Mouse (Mus musculus) kidney, embryonic 15.5 days (tissue): ENCODE measurements at regions not wholly inside any gene's neighbourhood (a gene's known extent, or its start where the extent isn't known, plus 50 kb on each side); places are given as distances from the start of the nearest gene placed in this dataset.

Source experiments
- ATAC-seq: fragments of 200-750 bp; cut with Nextera tagmentation; replicated peaks from 2 replicates; pipeline ENCODE4 v1.8.0; 2017; ENCODE audit warnings: moderate TSS enrichment; ENCODE audit not compliant: low FRiP score
- H3K27ac ChIP-seq: fragments of 300-500 bp; sonication (generic); 2 replicates; pipeline ENCODE4 v1.5.1; 2015; ENCODE audit warnings: mild to moderate bottlenecking, inconsistent platforms
- H3K27me3 ChIP-seq: fragments of 300-500 bp; sonication (generic); 2 replicates; pipeline ENCODE4 v1.6.1; 2015; ENCODE audit warnings: inconsistent platforms
- H3K36me3 ChIP-seq: fragments of 300-500 bp; sonication (generic); 2 replicates; pipeline ENCODE4 v1.6.1; 2015; ENCODE audit warnings: inconsistent platforms
- H3K4me1 ChIP-seq: fragments of 300-500 bp; sonication (generic); 2 replicates; pipeline ENCODE4 v1.6.1; 2015; ENCODE audit warnings: inconsistent platforms
- H3K4me2 ChIP-seq: fragments of 300-500 bp; sonication (generic); 2 replicates; pipeline ENCODE4 v1.6.1; 2015; ENCODE audit warnings: moderate library complexity, mild to moderate bottlenecking, inconsistent platforms
- H3K4me3 ChIP-seq: fragments of 300-500 bp; sonication (generic); replicated peaks from 2 replicates; pipeline ENCODE4 v1.5.1; 2015; ENCODE audit warnings: mild to moderate bottlenecking, inconsistent platforms
- H3K9ac ChIP-seq: fragments of 300-500 bp; sonication (generic); 2 replicates; pipeline ENCODE4 v1.6.1; 2015; ENCODE audit warnings: mild to moderate bottlenecking, inconsistent platforms
- H3K9me3 ChIP-seq: fragments of 300-500 bp; sonication (generic); replicated peaks from 2 replicates; pipeline ENCODE4 v1.6.1; 2016; ENCODE audit warnings: inconsistent platforms
- WGBS: fragments of 180-500 bp; shearing (Covaris S2); methylation state at CpG from one replicate; pipeline ENCODE4 v1.1.7; 2015; ENCODE audit warnings: mixed read lengths; 5-methylcytosine and 5-hydroxymethylcytosine counted together

- no peak overlapping the region for H3K9ac ChIP-seq
- no peaks in the 10 kb centered on the region for H3K9me3 ChIP-seq
- H3K4me3 ChIP-seq = no peak overlapping the region
- ATAC-seq = no peak
- no peaks in the 10 kb centered on the region for H3K36me3 ChIP-seq
- no peak overlapping the region for H3K4me2 ChIP-seq
- 88% methylated on average over 5 of the region's 5 CpGs for WGBS
- no peak overlapping the region for H3K27ac ChIP-seq
- H3K27me3 ChIP-seq = peaks cover 10% of the 10 kb centered on the region; the same call in 1 of the 2 replicates
- peaks cover 17% of the 10 kb centered on the region for H3K4me1 ChIP-seq
These were observed 76.3 kb upstream of the Mvb12b start for GRCm38 (mm10) chr2:33964096-33964495.

- whole genome bisulfite sequencing = 87% methylated on average over 14 of the region's 14 CpGs
- no peak for ATAC-seq
- peaks cover 7% of the 10 kb centered on the region; the same call in 1 of the 2 replicates for H3K27me3 ChIP-seq
- H3K4me1 ChIP-seq = peaks cover 16% of the 10 kb centered on the region
- H3K27ac ChIP-seq = no peak overlapping the region
- H3K36me3 ChIP-seq = no peaks in the 10 kb centered on the region
- H3K4me3 ChIP-seq = no peak overlapping the region
- H3K9ac ChIP-seq = no peak overlapping the region
- H3K4me2 ChIP-seq = no peak overlapping the region
- no peaks in the 10 kb centered on the region for H3K9me3 ChIP-seq
These were observed 74.8 kb upstream of the Mvb12b start for GRCm38 (mm10) chr2:33962355-33963037.

GRCm38 (mm10) chr2:33961566-33961965, 73.8 kb upstream of the Mvb12b start:
- Histone ChIP-seq H3K4me1 (peaks cover 7% of the 10 kb centered on the region), H3K9ac (no peak overlapping the region), H3K27me3 (peaks cover 7% of the 10 kb centered on the region; the same call in 1 of the 2 replicates), H3K36me3 (no peaks in the 10 kb centered on the region), H3K4me3 (no peak overlapping the region), H3K27ac (no peak overlapping the region), H3K9me3 (no peaks in the 10 kb centered on the region), H3K4me2 (no peak overlapping the region)
- no peak for ATAC-seq
- 55% methylated on average over 2 of the region's 2 CpGs for WGBS

- Histone ChIP-seq H3K27me3 (no peaks in the 10 kb centered on the region), H3K9me3 (no peaks in the 10 kb centered on the region), H3K4me2 (no peak overlapping the region), H3K27ac (no peak overlapping the region), H3K4me3 (no peak overlapping the region), H3K9ac (no peak overlapping the region), H3K4me1 (peaks cover 3% of the 10 kb centered on the region; the same call in 1 of the 2 replicates), H3K36me3 (no peaks in the 10 kb centered on the region)
- ATAC-seq = no peak
- WGBS = 63% methylated on average over 6 of the region's 6 CpGs
These were observed 70.0 kb upstream of the Mvb12b start for GRCm38 (mm10) chr2:33957754-33958153.

GRCm38 (mm10) chr2:33944301-33944700, 56.6 kb upstream of the Mvb12b start:
- Histone ChIP-seq H3K27ac (no peak overlapping the region), H3K4me1 (no peaks in the 10 kb centered on the region), H3K27me3 (no peaks in the 10 kb centered on the region), H3K36me3 (no peaks in the 10 kb centered on the region), H3K9ac (no peak overlapping the region), H3K9me3 (no peaks in the 10 kb centered on the region), H3K4me2 (no peak overlapping the region), H3K4me3 (no peak overlapping the region)
- 85% methylated on average over 3 of the region's 3 CpGs for WGBS
- no peak for ATAC-seq

GRCm38 (mm10) chr2:33942085-33942484, 54.3 kb upstream of the Mvb12b start:
- Histone ChIP-seq H3K4me2 (no peak overlapping the region), H3K9me3 (no peaks in the 10 kb centered on the region), H3K27me3 (no peaks in the 10 kb centered on the region), H3K4me1 (no peaks in the 10 kb centered on the region), H3K9ac (no peak overlapping the region), H3K36me3 (no peaks in the 10 kb centered on the region), H3K27ac (no peak overlapping the region), H3K4me3 (no peak overlapping the region)
- no peak for ATAC-seq
- 69% methylated on average over 2 of the region's 2 CpGs for WGBS

- 83% methylated on average over 11 of the region's 11 CpGs for WGBS
- Histone ChIP-seq H3K9me3 (no peaks in the 10 kb centered on the region), H3K4me3 (no peak overlapping the region), H3K4me2 (no peak overlapping the region), H3K27me3 (no peaks in the 10 kb centered on the region), H3K27ac (no peak overlapping the region), H3K36me3 (no peaks in the 10 kb centered on the region), H3K9ac (no peak overlapping the region), H3K4me1 (no peaks in the 10 kb centered on the region)
- ATAC-seq = no peak
These were observed 53.6 kb upstream of the Mvb12b start for GRCm38 (mm10) chr2:33941316-33941715.

- WGBS = 91% methylated on average over 4 of the region's 4 CpGs
These were observed 52.1 kb upstream of the Mvb12b start for GRCm38 (mm10) chr2:33939836-33940235.

More at GRCm38 (mm10) chr2:33939836-33940235, 52.1 kb upstream of the Mvb12b start:
- Histone ChIP-seq H3K9me3 (no peaks in the 10 kb centered on the region), H3K36me3 (no peaks in the 10 kb centered on the region), H3K4me1 (no peaks in the 10 kb centered on the region), H3K4me3 (no peak overlapping the region), H3K27ac (no peak overlapping the region), H3K9ac (no peak overlapping the region), H3K4me2 (no peak overlapping the region), H3K27me3 (no peaks in the 10 kb centered on the region)
- no peak for ATAC-seq
